In genomic region chr4:105108641-105109198, GRCm38 (mm10) we compare ENCODE assay signal across 8 mouse cellular contexts. TPM values are rescaled to one million over a fixed set of nuclear protein-coding genes. Genes with fewer than 3 reads are reported as not detected.
A peak's percentile ranks its signal among the peaks of the same experiment; 100 is the strongest.
DNase-seq lines count a peak whose midpoint lies in the region; ATAC-seq and TF ChIP-seq lines count a peak whose summit lies in the region.

No protein-coding gene starts in this region.

- 20% methylated on average over 5 of the region's 5 CpGs for WGBS in embryonic facial prominence, embryonic 12.5 days
- 32% methylated on average over 5 of the region's 5 CpGs for WGBS in intestine, postnatal 0 days
- 11% methylated on average over 5 of the region's 5 CpGs for WGBS in midbrain, embryonic 11.5 days

- peaks cover 12% of the 10 kb centered on the region for H3K4me1 ChIP-seq in embryonic facial prominence, embryonic 12.5 days
- peaks cover 3% of the 10 kb centered on the region; the same call in 1 of the 2 replicates for H3K4me1 ChIP-seq in intestine, postnatal 0 days (replicated peaks; ENCODE audit: control insufficient read depth, insufficient read depth, low read length)
- peaks cover 9% of the 10 kb centered on the region for H3K4me1 ChIP-seq in midbrain, embryonic 11.5 days (ENCODE audit: control insufficient read depth, insufficient read depth, low read length)

- H3K9me3 ChIP-seq in embryonic facial prominence, embryonic 12.5 days, result no peaks in the 10 kb centered on the region
- no peaks in the 10 kb centered on the region for H3K9me3 ChIP-seq in intestine, postnatal 0 days (ENCODE audit: control insufficient read depth)
- H3K9me3 ChIP-seq in midbrain, embryonic 11.5 days (ENCODE audit: control insufficient read depth, low read length), result no peaks in the 10 kb centered on the region

- H3K36me3 ChIP-seq in embryonic facial prominence, embryonic 12.5 days, result no peaks in the 10 kb centered on the region
- H3K36me3 ChIP-seq in intestine, postnatal 0 days (ENCODE audit: control insufficient read depth, insufficient read depth), result no peaks in the 10 kb centered on the region
- no peaks in the 10 kb centered on the region for H3K36me3 ChIP-seq in midbrain, embryonic 11.5 days (ENCODE audit: control insufficient read depth, insufficient read depth, low read length)

- ATAC-seq in embryonic facial prominence, embryonic 12.5 days (ENCODE audit: insufficient number of reproducible peaks, insufficient read depth, low FRiP score, low TSS enrichment), result no peak
- no peak for ATAC-seq in intestine, postnatal 0 days
- ATAC-seq in midbrain, embryonic 11.5 days (ENCODE audit: low FRiP score), result peak; percentile 25; the same call in 1 of the 2 replicates

- H3K4me3 ChIP-seq in embryonic facial prominence, embryonic 12.5 days, result peak overlapping the region; percentile 69
- H3K4me3 ChIP-seq in intestine, postnatal 0 days (ENCODE audit: low read depth, low read length), result peak overlapping the region; percentile 80
- peak overlapping the region; percentile 74 for H3K4me3 ChIP-seq in midbrain, embryonic 11.5 days (ENCODE audit: low read depth, low read length)

- H3K4me2 ChIP-seq in embryonic facial prominence, embryonic 12.5 days (replicated peaks), result peak overlapping the region; percentile 95
- H3K4me2 ChIP-seq in intestine, postnatal 0 days (replicated peaks; ENCODE audit: low read depth), result peak overlapping the region; percentile 96
- peak overlapping the region; percentile 91 for H3K4me2 ChIP-seq in midbrain, embryonic 11.5 days

- no peak overlapping the region for H3K9ac ChIP-seq in embryonic facial prominence, embryonic 12.5 days
- H3K9ac ChIP-seq in intestine, postnatal 0 days (ENCODE audit: low read depth, low read length), result peak overlapping the region; percentile 75
- H3K9ac ChIP-seq in midbrain, embryonic 11.5 days (ENCODE audit: low read length), result peak overlapping the region; percentile 88

- peaks cover 29% of the 10 kb centered on the region for H3K27me3 ChIP-seq in embryonic facial prominence, embryonic 12.5 days
- H3K27me3 ChIP-seq in intestine, postnatal 0 days (replicated peaks; ENCODE audit: control insufficient read depth, insufficient read depth, low read length), result no peaks in the 10 kb centered on the region
- peaks cover 5% of the 10 kb centered on the region for H3K27me3 ChIP-seq in midbrain, embryonic 11.5 days (ENCODE audit: control insufficient read depth, insufficient read depth, low read length)

- TF ChIP-seq CTCF in intestine, postnatal 0 days (IDR thresholded peaks at IDR 0.05; ENCODE audit: low read depth), result no peak

- DNase-seq in embryo, embryonic 9.5 days (ENCODE audit: extremely low spot score), result peak; percentile 18
- no peak for DNase-seq in embryo, embryonic 10.5 days (ENCODE audit: low spot score)
- no peak for DNase-seq in midbrain, embryonic 11.5 days (ENCODE audit: low spot score, missing footprints)
- DNase-seq in spleen, adult 12 weeks (ENCODE audit: low spot score), result no peak
- DNase-seq in T-cell, adult 2 months (ENCODE audit: low spot score), result no peak
- no peak for DNase-seq in layer of hippocampus, postnatal 25 days (ENCODE audit: extremely low spot score in 1 of 2, low spot score in 1 of 2)

- H3K27ac ChIP-seq in embryonic facial prominence, embryonic 12.5 days, result no peak overlapping the region
- H3K27ac ChIP-seq in intestine, postnatal 0 days (ENCODE audit: low read depth, low read length), result no peak overlapping the region
- no peak overlapping the region for H3K27ac ChIP-seq in midbrain, embryonic 11.5 days (ENCODE audit: low read depth, low read length)

RNA-seq across cellular contexts. Expression of gene Prkaa2, which starts 1.0 kb away (rescaled TPM):
- polyA plus RNA-seq in embryonic facial prominence, embryonic 12.5 days (2016; fragmentation: Nextera tagmentation; extraction: Ambion mirVana), result 1.5 and 1.8 TPM in 2 replicates
- 10.2 and 10.9 TPM in 2 replicates for polyA plus RNA-seq in intestine, postnatal 0 days (2015; fragmentation: Nextera tagmentation; extraction: Ambion mirVana)
- 3.7 and 4.4 TPM in 2 replicates for polyA plus RNA-seq in midbrain, embryonic 11.5 days (2014; fragmentation: Nextera tagmentation; extraction: Ambion mirVana)
- 10 to 100 TPM; 16.3 to 18.6 TPM for total RNA-seq in layer of hippocampus, postnatal 25 days (2021)

RNA-seq across cellular contexts. Expression of gene Plpp3, which starts 48.4 kb away (rescaled TPM):
- polyA plus RNA-seq in embryonic facial prominence, embryonic 12.5 days (2016; fragmentation: Nextera tagmentation; extraction: Ambion mirVana), result 115 TPM in 2 replicates
- 84.1 and 84.3 TPM in 2 replicates for polyA plus RNA-seq in intestine, postnatal 0 days (2015; fragmentation: Nextera tagmentation; extraction: Ambion mirVana)
- 46.3 and 47.0 TPM in 2 replicates for polyA plus RNA-seq in midbrain, embryonic 11.5 days (2014; fragmentation: Nextera tagmentation; extraction: Ambion mirVana)
- 100 to 1,000 TPM; 202 to 209 TPM for total RNA-seq in layer of hippocampus, postnatal 25 days (2021)
